Mouse (Mus musculus) heart, embryonic 16.5 days (tissue): ENCODE results near the gene Emx2. TPM values are rescaled to one million over a fixed set of nuclear protein-coding genes. Genes with fewer than 3 reads are reported as not detected.

ENCODE experiments used
- ATAC-seq: fragments of 200-750 bp; cut with Nextera tagmentation; replicated peaks from 2 replicates; pipeline ENCODE4 v1.8.0; 2017; ENCODE audit warnings: moderate number of reproducible peaks; ENCODE audit not compliant: insufficient read depth, low FRiP score; ENCODE audit errors: extremely low read depth
- H3K27ac ChIP-seq: fragments of 300-500 bp; sonication (generic); 2 replicates; pipeline ENCODE4 v1.5.1; 2014; ENCODE audit warnings: mild to moderate bottlenecking, low read length, control low read depth, moderate library complexity
- H3K27me3 ChIP-seq: fragments of 300-500 bp; sonication (generic); 2 replicates; pipeline ENCODE4 v1.6.1; 2014; ENCODE audit warnings: low read length, mixed read lengths; ENCODE audit not compliant: control insufficient read depth, insufficient read depth
- H3K36me3 ChIP-seq: fragments of 300-500 bp; sonication (generic); 2 replicates; pipeline ENCODE4 v1.6.1; 2014; ENCODE audit not compliant: control insufficient read depth, insufficient read depth
- H3K4me1 ChIP-seq: fragments of 300-500 bp; sonication (generic); 2 replicates; pipeline ENCODE4 v1.6.1; 2014; ENCODE audit warnings: low read length, mixed read lengths; ENCODE audit not compliant: control insufficient read depth, insufficient read depth
- H3K4me2 ChIP-seq: fragments of 300-500 bp; sonication (generic); 2 replicates; pipeline ENCODE4 v1.6.1; 2014; ENCODE audit warnings: low read depth, mild to moderate bottlenecking, control low read depth, low read length
- H3K4me3 ChIP-seq: fragments of 300-500 bp; sonication (generic); 2 replicates; pipeline ENCODE4 v1.5.1; 2014; ENCODE audit warnings: mild to moderate bottlenecking, control low read depth, low read length
- H3K9ac ChIP-seq: fragments of 300-500 bp; sonication (generic); 2 replicates; pipeline ENCODE4 v1.6.1; 2014; ENCODE audit warnings: low read length, control low read depth
- H3K9me3 ChIP-seq: fragments of 300-500 bp; sonication (generic); replicated peaks from 2 replicates; pipeline ENCODE4 v1.6.1; 2016; ENCODE audit warnings: low read length; ENCODE audit not compliant: control insufficient read depth
- WGBS: fragments of 180-500 bp; shearing (Covaris S2); extraction: QIAGEN DNeasy Blood & Tissue Kit; methylation state at CpG from one replicate; pipeline ENCODE4 v1.1.7; 2014; 5-methylcytosine and 5-hydroxymethylcytosine counted together
- polyA plus RNA-seq: library from polyadenylated mRNA; unstranded; fragments of >200 nt; fragmentation: Nextera tagmentation; extraction: Ambion mirVana; gene quantifications from 2 replicates; pipeline ENCODE4 v1.2.1, GENCODE M21; 2015

Gene Emx2
- polyA plus RNA-seq, 1 experiment from 2014 or later, result not detected

- WGBS, result 4% methylated on average over 23 of the region's 23 CpGs
- no peak overlapping the region for H3K4me2 ChIP-seq
- peaks cover 98% of the 10 kb centered on the region for H3K27me3 ChIP-seq
- H3K9ac ChIP-seq, result no peak overlapping the region
- no peak overlapping the region for H3K27ac ChIP-seq
- H3K4me3 ChIP-seq, result no peak overlapping the region
- H3K36me3 ChIP-seq, result no peaks in the 10 kb centered on the region
- ATAC-seq, result no peak
- no peaks in the 10 kb centered on the region for H3K9me3 ChIP-seq
- peaks cover 6% of the 10 kb centered on the region; the same call in 1 of the 2 replicates for H3K4me1 ChIP-seq
Measured at GRCm38 (mm10) chr19:59467413-59468064, 9.4 kb downstream of the Emx2 start.

- H3K9me3 ChIP-seq, result no peaks in the 10 kb centered on the region
- H3K4me2 ChIP-seq, result no peak overlapping the region
- no peak overlapping the region for H3K27ac ChIP-seq
- H3K27me3 ChIP-seq, result peaks cover 97% of the 10 kb centered on the region
- H3K9ac ChIP-seq, result no peak overlapping the region
- WGBS, result 3% methylated on average over 25 of the region's 27 CpGs
- no peak overlapping the region for H3K4me3 ChIP-seq
- peaks cover 6% of the 10 kb centered on the region; the same call in 1 of the 2 replicates for H3K4me1 ChIP-seq
- H3K36me3 ChIP-seq, result no peaks in the 10 kb centered on the region
- no peak for ATAC-seq
Measured at GRCm38 (mm10) chr19:59468065-59468810, 10.1 kb downstream of the Emx2 start.

- no peak overlapping the region for H3K9ac ChIP-seq
- 1% methylated on average over 35 of the region's 35 CpGs for WGBS
- H3K9me3 ChIP-seq, result no peaks in the 10 kb centered on the region
- peak overlapping the region; percentile 42 for H3K4me3 ChIP-seq
- ATAC-seq, result no peak
- no peak overlapping the region for H3K27ac ChIP-seq
- H3K4me2 ChIP-seq, result peak overlapping the region; percentile 59
- no peaks in the 10 kb centered on the region for H3K36me3 ChIP-seq
- H3K27me3 ChIP-seq, result peaks cover 91% of the 10 kb centered on the region
- H3K4me1 ChIP-seq, result peaks cover 6% of the 10 kb centered on the region; the same call in 1 of the 2 replicates
Measured at GRCm38 (mm10) chr19:59469035-59469949, 11.1 kb downstream of the Emx2 start.

- H3K4me1 ChIP-seq, result peaks cover 6% of the 10 kb centered on the region; the same call in 1 of the 2 replicates
- H3K27me3 ChIP-seq, result peaks cover 85% of the 10 kb centered on the region
- no peak overlapping the region for H3K27ac ChIP-seq
- H3K4me2 ChIP-seq, result no peak overlapping the region
- no peaks in the 10 kb centered on the region for H3K36me3 ChIP-seq
- H3K9me3 ChIP-seq, result no peaks in the 10 kb centered on the region
- no peak overlapping the region for H3K9ac ChIP-seq
- WGBS, result 15% methylated on average over 11 of the region's 11 CpGs
- no peak overlapping the region for H3K4me3 ChIP-seq
- ATAC-seq, result no peak
Measured at GRCm38 (mm10) chr19:59470074-59470630, 12.0 kb downstream of the Emx2 start.

GRCm38 (mm10) chr19:59470913-59471312 is 12.7 kb downstream of the Emx2 start:
- H3K4me3 ChIP-seq, result no peak overlapping the region
- H3K4me1 ChIP-seq, result peaks cover 6% of the 10 kb centered on the region; the same call in 1 of the 2 replicates
- H3K9me3 ChIP-seq, result no peaks in the 10 kb centered on the region
- H3K36me3 ChIP-seq, result no peaks in the 10 kb centered on the region
- H3K9ac ChIP-seq, result no peak overlapping the region
- H3K27me3 ChIP-seq, result peaks cover 82% of the 10 kb centered on the region
- 2% methylated on average over 13 of the region's 13 CpGs for WGBS
- peak overlapping the region; percentile 9; the same call in 1 of the 2 replicates for H3K4me2 ChIP-seq
- ATAC-seq, result no peak
- H3K27ac ChIP-seq, result no peak overlapping the region

GRCm38 (mm10) chr19:59472844-59473243 is 14.7 kb downstream of the Emx2 start:
- no peak for ATAC-seq
- WGBS, result 78% methylated on average over 2 of the region's 2 CpGs
- Histone ChIP-seq H3K27me3 (peaks cover 64% of the 10 kb centered on the region), H3K9me3 (no peaks in the 10 kb centered on the region), H3K36me3 (no peaks in the 10 kb centered on the region), H3K27ac (no peak overlapping the region), H3K9ac (no peak overlapping the region), H3K4me3 (no peak overlapping the region), H3K4me2 (no peak overlapping the region), H3K4me1 (peaks cover 6% of the 10 kb centered on the region; the same call in 1 of the 2 replicates)

- Histone ChIP-seq H3K4me2 (no peak overlapping the region), H3K27me3 (peaks cover 10% of the 10 kb centered on the region), H3K4me1 (no peaks in the 10 kb centered on the region), H3K36me3 (no peaks in the 10 kb centered on the region), H3K4me3 (no peak overlapping the region), H3K9ac (no peak overlapping the region), H3K27ac (no peak overlapping the region), H3K9me3 (no peaks in the 10 kb centered on the region)
- no peak for ATAC-seq
- 74% methylated on average over 3 of the region's 3 CpGs for WGBS
Measured at GRCm38 (mm10) chr19:59479912-59480311, 21.7 kb downstream of the Emx2 start.

- H3K9ac ChIP-seq, result no peak overlapping the region
- no peak for ATAC-seq
- H3K4me3 ChIP-seq, result no peak overlapping the region
- no peaks in the 10 kb centered on the region for H3K4me1 ChIP-seq
- H3K4me2 ChIP-seq, result no peak overlapping the region
- no peaks in the 10 kb centered on the region for H3K36me3 ChIP-seq
- peaks cover 4% of the 10 kb centered on the region; the same call in 1 of the 2 replicates for H3K27me3 ChIP-seq
- 75% methylated on average over 3 of the region's 3 CpGs for WGBS
- H3K9me3 ChIP-seq, result no peaks in the 10 kb centered on the region
- H3K27ac ChIP-seq, result no peak overlapping the region
Measured at GRCm38 (mm10) chr19:59480563-59480962, 22.4 kb downstream of the Emx2 start.
